Mouse (Mus musculus): ENCODE measurements at regions not wholly inside any gene's neighbourhood (a gene's known extent, or its start where the extent isn't known, plus 50 kb on each side); places are given as distances from the start of the nearest gene placed in this dataset.

GRCm38 (mm10) chr13:79057424-79057823 lies 857.9 kb upstream of the Nr2f1 start:
- no peak for DNase-seq

GRCm38 (mm10) chr13:79054481-79054880 lies 854.9 kb upstream of the Nr2f1 start:
- no peak for DNase-seq

GRCm38 (mm10) chr13:79053428-79053827 lies 853.9 kb upstream of the Nr2f1 start:
- DNase-seq, result no peak

GRCm38 (mm10) chr13:79047240-79047639 lies 847.7 kb upstream of the Nr2f1 start:
- DNase-seq, result no peak

GRCm38 (mm10) chr13:79044657-79045056 lies 845.1 kb upstream of the Nr2f1 start:
- DNase-seq, result no peak

- no peak for DNase-seq
These were observed 838.3 kb upstream of the Nr2f1 start for GRCm38 (mm10) chr13:79037883-79038282.

GRCm38 (mm10) chr13:79035276-79035675 lies 835.7 kb upstream of the Nr2f1 start:
- DNase-seq, result no peak

- no peak for DNase-seq
These were observed 830.4 kb upstream of the Nr2f1 start for GRCm38 (mm10) chr13:79029974-79030373.

GRCm38 (mm10) chr13:79027877-79028760 lies 828.6 kb upstream of the Nr2f1 start:
- peak; percentile 4 to 8 for DNase-seq

- DNase-seq, result no peak
These were observed 826.1 kb upstream of the Nr2f1 start for GRCm38 (mm10) chr13:79025645-79026044.

GRCm38 (mm10) chr13:79018051-79018450 lies 818.5 kb upstream of the Nr2f1 start:
- no peak for DNase-seq

GRCm38 (mm10) chr13:79003313-79003712 lies 803.8 kb upstream of the Nr2f1 start:
- no peak for DNase-seq

- DNase-seq, result no peak
These were observed 799.3 kb upstream of the Nr2f1 start for GRCm38 (mm10) chr13:78998855-78999254.

- no peak for DNase-seq
These were observed 792.8 kb upstream of the Nr2f1 start for GRCm38 (mm10) chr13:78992326-78992725.

- no peak for DNase-seq
These were observed 786.4 kb upstream of the Nr2f1 start for GRCm38 (mm10) chr13:78985921-78986320.

- DNase-seq, result no peak
These were observed 777.7 kb upstream of the Nr2f1 start for GRCm38 (mm10) chr13:78977224-78977780.

GRCm38 (mm10) chr13:78938351-78938741 lies 738.8 kb upstream of the Nr2f1 start:
- no peak for DNase-seq

GRCm38 (mm10) chr13:78937389-78938350 lies 738.1 kb upstream of the Nr2f1 start:
- DNase-seq, result no peak

GRCm38 (mm10) chr13:78935990-78936650 lies 736.6 kb upstream of the Nr2f1 start:
- DNase-seq, result no peak

- DNase-seq, result no peak
These were observed 728.8 kb upstream of the Nr2f1 start for GRCm38 (mm10) chr13:78928347-78928746.

GRCm38 (mm10) chr13:78920802-78921201 lies 721.2 kb upstream of the Nr2f1 start:
- DNase-seq, result no peak

GRCm38 (mm10) chr13:78909839-78910238 lies 710.3 kb upstream of the Nr2f1 start:
- DNase-seq, result no peak

- DNase-seq, result no peak
These were observed 704.5 kb upstream of the Nr2f1 start for GRCm38 (mm10) chr13:78904102-78904501.
